Mouse (Mus musculus): Measurements from ENCODE around the gene Spsb4.

Gene Spsb4

GRCm38 (mm10) chr9:97018677-97019147 is at the start of gene Spsb4:
Gene Spsb4, minus strand, starts transcription at chr9:97018843.
- peak; percentile 31 for DNase-seq

DNA sequence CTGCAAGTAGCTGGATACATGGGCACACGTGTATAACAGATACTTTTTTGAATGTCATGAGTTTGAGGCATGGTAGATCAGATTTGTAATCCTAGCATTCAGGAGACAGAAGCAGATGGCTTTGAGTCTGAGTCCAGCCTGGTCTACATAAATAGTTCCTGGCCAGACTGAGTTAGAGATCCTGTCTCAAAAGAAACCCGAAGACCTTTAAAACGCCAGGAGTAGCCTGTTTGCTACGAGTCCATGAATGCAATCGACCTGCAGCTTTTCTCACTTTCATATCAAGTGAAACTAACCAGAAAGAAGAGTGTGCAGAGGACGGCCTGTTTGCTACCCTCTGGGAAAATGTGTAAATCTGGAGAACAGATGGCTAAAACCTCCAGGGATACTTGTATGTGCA is 49.1 kb upstream of the Spsb4 start:
- no peak for DNase-seq

GRCm38 (mm10) chr9:97065885-97066284 is 47.2 kb upstream of the Spsb4 start:
- no peak for DNase-seq

GRCm38 (mm10) chr9:97065216-97065615 is 46.6 kb upstream of the Spsb4 start:
- no peak for DNase-seq

DNA sequence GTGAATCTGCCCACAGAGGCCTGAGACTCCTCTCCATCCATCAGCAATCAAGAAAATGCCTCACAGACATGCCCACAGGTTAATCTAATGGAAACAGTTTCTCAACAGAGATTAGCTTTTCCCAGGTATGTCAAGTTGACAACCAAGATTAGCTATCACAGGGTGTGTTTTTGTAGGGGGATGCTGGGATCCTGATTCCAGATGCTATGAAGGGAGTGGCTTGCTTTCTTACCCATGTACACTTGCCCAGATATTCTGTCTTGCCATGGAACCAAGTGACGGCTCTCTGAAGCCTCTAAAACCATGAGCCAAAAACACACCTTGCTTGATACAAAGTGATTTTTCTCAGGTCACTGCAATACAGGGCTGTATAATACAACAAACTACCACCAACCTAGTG is 45.5 kb upstream of the Spsb4 start:
- DNase-seq = no peak

GRCm38 (mm10) chr9:97061696-97062095 is 43.1 kb upstream of the Spsb4 start:
- no peak for DNase-seq

- no peak for DNase-seq
These were observed 38.1 kb upstream of the Spsb4 start for GRCm38 (mm10) chr9:97056541-97057338.

- DNase-seq = no peak
These were observed 37.3 kb upstream of the Spsb4 start for GRCm38 (mm10) chr9:97055906-97056305.

DNA sequence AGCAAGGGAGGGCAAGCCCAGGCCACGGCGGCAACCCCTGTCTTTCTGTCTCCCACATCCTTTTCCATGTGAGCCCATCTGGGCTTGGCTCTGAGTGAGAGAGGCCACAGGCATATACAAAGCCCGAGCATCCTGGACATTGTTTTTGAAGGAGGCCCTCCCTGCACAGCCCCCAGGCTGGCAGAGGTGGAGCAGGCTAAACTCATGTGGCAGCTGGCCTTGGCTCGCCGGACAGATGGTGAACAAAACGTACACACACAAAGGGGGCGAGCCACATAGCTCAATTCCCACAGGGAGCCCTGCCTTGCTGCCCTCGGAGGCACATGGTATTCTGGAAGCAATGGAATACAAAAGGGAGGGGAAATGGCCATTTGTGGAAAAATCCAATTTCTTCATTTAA is 32.5 kb upstream of the Spsb4 start:
- no peak for DNase-seq

GRCm38 (mm10) chr9:97046240-97046639 is 27.6 kb upstream of the Spsb4 start:
- DNase-seq = no peak

GRCm38 (mm10) chr9:97041633-97042032 is 23.0 kb upstream of the Spsb4 start:
- DNase-seq = no peak

DNA sequence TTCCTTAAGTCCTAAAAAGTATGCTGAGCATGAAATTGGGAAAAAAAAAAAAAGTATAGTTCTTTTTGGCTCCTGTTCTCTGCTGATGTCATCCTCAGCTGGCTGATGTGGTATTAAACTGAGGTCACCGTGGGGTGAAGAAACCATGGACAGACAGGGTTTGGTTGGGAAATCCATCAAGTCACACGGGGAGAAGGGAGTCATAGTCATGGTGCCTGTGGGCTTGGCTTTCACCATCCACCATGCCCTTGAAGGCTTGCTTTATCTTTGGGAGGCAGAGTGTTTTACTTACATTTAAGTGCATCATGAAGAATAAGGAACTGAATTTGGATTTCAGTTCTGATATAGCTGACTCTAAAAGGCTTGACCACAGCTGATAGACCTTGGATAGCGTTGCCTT is 19.4 kb upstream of the Spsb4 start:
- no peak for DNase-seq

- DNase-seq = no peak
These were observed 18.0 kb upstream of the Spsb4 start for GRCm38 (mm10) chr9:97036656-97037055.

GRCm38 (mm10) chr9:97027361-97027760 is 8.7 kb upstream of the Spsb4 start:
- no peak for DNase-seq

DNA sequence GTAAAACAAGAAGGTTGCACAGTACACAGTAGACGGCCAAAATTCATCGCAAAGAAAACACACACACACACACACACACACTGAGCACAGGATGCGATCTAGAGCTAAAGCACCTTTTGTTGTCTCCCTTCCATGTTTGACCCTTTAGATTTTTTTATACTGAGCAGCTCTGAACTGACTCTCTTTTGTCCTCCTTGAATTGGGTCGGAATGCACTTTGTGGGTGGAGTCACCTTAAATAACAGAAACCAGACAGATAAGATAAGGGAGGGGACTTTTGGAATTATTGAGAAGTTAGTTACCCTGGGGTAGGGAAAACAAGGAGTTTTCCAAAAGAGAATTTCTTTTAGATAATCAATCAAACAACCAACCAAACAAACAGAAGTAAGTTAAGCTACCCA is 7.4 kb upstream of the Spsb4 start:
- no peak for DNase-seq

- DNase-seq = no peak
These were observed 5.8 kb upstream of the Spsb4 start for GRCm38 (mm10) chr9:97024451-97024850.

GRCm38 (mm10) chr9:97022948-97023347 is 4.3 kb upstream of the Spsb4 start:
- no peak for DNase-seq

GRCm38 (mm10) chr9:97022371-97022770 is 3.7 kb upstream of the Spsb4 start:
- DNase-seq = no peak

- DNase-seq = no peak
These were observed 1.5 kb upstream of the Spsb4 start for GRCm38 (mm10) chr9:97020152-97020551.

DNA sequence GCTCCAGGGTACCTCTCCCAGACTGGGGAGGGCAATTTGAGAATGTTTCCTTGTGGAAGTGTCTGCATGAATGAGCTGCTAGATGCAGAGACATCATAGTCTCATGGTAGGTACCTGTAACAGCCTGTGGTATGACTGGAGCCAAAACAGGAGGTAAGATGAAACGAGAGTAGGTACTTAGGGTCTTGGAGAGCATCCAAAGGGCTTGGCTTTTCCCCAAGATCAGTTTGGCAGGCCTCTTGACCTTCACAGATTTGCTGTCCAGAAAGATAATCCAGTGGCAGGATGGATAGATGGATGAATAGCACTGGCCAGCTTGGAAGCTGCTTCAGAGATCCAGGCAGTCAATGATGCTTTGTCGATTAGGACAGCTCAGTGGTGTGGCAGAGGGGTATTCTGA is 1.0 kb upstream of the Spsb4 start:
- no peak for DNase-seq

DNA sequence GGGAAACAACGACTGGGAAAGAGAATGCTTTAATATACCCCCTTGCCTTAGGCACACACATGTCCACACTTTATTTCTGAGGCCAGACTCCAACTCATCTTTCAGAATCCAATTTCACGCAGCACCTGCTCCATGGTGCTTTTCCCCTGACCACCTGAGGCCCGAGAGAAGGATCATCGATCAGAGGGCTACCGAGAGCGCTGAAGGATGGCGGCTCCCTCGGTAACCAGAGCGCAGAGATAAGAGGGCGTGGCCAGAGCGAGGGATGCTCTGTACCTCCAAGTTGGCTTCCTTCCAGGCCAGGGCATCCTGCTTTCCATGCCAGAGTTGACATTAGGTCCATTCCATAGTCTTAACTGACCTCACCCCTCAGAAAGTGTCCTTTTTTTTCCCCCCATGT is 588 bp upstream of the Spsb4 start:
- DNase-seq = no peak

- peak; percentile 17 for DNase-seq
These were observed 617 bp downstream of the Spsb4 start for GRCm38 (mm10) chr9:97017811-97018641.

DNA sequence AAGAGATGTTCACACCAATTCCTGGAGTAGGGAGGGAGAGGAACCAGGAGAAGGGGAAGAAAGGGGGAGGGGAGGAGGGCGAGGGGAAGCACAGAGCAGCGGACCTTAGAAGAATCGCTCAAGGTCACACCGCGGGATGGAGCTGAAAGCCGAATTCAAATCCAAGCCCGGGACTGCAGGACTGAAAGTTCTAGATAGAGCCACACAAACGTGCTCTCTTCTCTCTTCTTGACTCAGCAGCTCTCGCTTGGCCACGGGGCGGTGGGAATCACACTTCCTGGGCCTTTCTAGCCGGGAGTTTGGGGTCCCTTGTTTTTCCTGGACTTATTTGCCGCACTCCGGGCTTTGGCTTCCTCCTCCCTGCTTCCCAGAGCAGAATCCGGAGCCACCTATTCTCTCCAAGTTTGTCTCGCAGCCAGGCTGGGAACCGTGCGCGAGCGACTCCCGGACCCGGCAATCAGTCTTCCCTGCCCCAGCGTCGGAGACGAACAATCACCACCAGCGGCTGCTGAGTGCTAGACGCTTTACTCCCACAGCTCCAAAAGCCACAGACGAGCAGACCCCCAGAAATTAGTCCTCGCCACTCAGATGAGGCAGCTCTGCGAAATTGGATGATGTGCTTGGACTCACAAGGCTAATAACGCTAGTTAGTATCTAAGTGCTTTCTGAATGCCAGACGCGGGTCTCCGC is 1.4 kb downstream of the Spsb4 start:
- no peak for DNase-seq

DNA sequence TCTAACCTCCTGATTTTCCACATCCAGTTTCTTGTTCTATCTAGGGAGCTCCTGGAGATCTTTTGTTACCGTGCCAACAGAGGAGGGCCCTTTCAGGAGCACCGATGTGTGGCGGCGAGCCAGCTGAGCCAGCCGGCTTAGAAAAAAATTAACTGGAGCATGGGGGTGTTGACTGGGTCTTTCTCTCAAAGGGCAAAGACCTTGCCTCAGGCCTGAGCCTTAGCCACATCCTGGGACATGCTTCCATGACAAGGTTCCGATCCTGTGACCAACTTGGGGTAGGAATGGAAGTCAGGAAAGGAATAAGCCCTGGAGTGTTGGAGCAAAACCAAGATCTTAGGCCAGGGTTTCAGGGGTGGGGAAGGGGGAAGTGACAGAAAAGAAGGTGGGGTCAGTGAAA is 2.9 kb downstream of the Spsb4 start:
- DNase-seq = no peak
